Mouse (Mus musculus) MEL (cell line): Measurements from ENCODE around the gene Catsperg1.

Experiments used
- CHD2 ChIP-seq: IDR thresholded peaks from 2 replicates; pipeline ENCODE4 v1.6.1; 2011; ENCODE audit warnings: low read length, improper control_type of control experiment
- CTCF ChIP-seq, 3 experiments: IDR thresholded peaks in 2 of 3; conservative IDR thresholded peaks in 1 of 3; 2 replicates each; pipeline ENCODE4 v1.5.1; 2011 to 2012; ENCODE audit warnings: low read length in 3 of 3, low read depth in 2 of 3, mild to moderate bottlenecking in 2 of 3, improper control_type of control experiment in 1 of 3, inconsistent platforms in 1 of 3, mixed read lengths in 1 of 3, moderate library complexity in 1 of 3; ENCODE audit not compliant: control insufficient read depth in 1 of 3, insufficient read depth in 1 of 3, poor library complexity in 1 of 3, severe bottlenecking in 1 of 3
- E2F4 ChIP-seq: IDR thresholded peaks from 2 replicates; pipeline ENCODE4 v1.6.1; 2011; ENCODE audit warnings: low read depth, low read length, improper control_type of control experiment, borderline replicate concordance
- EP300 ChIP-seq, 2 experiments: IDR thresholded peaks; 2 replicates each; pipeline ENCODE4 v1.6.1; 2011; ENCODE audit warnings: improper control_type of control experiment in 2 of 2, low read length in 2 of 2, low read depth in 1 of 2, mild to moderate bottlenecking in 1 of 2
- GATA1 ChIP-seq: IDR thresholded peaks from 2 replicates; pipeline ENCODE4 v1.6.1; 2011; ENCODE audit warnings: low read depth, low read length, improper control_type of control experiment
- MAX ChIP-seq: IDR thresholded peaks from 2 replicates; pipeline ENCODE4 v1.6.1; 2011; ENCODE audit warnings: low read length, improper control_type of control experiment
- POLR2A ChIP-seq, 2 experiments: IDR thresholded peaks; 2 replicates each; pipeline ENCODE4 v1.6.1; 2011 to 2012; ENCODE audit warnings: low read length in 2 of 2, mild to moderate bottlenecking in 2 of 2, control low read depth in 1 of 2, improper control_type of control experiment in 1 of 2, low read depth in 1 of 2, moderate library complexity in 1 of 2; ENCODE audit not compliant: control insufficient read depth in 1 of 2, insufficient read depth in 1 of 2, poor library complexity in 1 of 2
- SMC3 ChIP-seq: IDR thresholded peaks from 2 replicates; pipeline ENCODE4 v1.6.1; 2011; ENCODE audit warnings: low read depth, low read length, improper control_type of control experiment
- ZNF384 ChIP-seq: IDR thresholded peaks from 2 replicates; pipeline ENCODE4 v1.6.1; 2012; ENCODE audit warnings: low read depth, mild to moderate bottlenecking, inconsistent platforms, low read length, improper control_type of control experiment

DNA sequence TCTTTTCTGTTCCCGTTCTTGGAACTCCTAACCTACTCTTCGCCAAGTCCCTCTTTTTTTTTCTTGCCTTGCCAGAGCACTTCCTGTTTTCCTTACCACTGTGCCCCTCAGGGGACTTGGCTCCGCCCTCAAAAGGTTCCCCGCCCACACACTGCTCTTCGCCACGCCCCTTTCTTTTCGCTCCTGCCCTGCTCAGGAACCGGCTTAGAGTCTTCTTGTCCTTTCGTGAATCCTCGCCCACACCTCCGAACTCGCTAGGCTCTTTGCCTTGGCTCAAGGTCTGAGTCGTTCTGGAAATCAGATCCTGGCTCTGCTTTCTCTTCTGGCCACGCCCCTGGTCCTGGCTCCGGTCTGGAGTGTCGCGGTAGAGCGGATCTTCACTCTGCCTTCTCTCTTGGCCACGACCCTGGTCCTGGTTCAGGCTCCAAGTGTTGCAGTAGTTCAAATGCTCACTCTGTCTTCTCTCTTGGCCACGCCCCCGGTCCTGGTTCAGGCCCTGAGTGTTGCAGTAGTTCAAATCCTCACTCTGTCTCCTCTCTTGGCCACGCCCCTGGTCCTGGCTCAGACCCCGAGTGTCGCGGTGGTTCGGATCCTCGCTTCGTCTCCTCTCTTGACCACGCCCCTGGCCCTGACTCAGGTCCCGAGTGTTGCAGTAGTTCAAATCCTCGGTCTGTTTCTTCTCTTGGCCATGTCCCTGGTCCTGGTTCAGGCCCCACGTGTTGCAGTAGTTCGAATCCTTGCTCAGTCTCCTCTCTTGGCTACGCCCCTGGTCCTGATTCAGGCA, 2.2 kb downstream of the Catsperg1 start:
- TF ChIP-seq ZNF384: peak; percentile 93
- no peak for TF ChIP-seq EP300 (IDR thresholded peaks at IDR 0.05; ENCODE audit: low read depth in 1 of 2, low read length in 2 of 2)
- no peak for TF ChIP-seq SMC3
- TF ChIP-seq CHD2: no peak
- TF ChIP-seq MAX: peak; percentile 38; the same call in 1 of the 2 replicates
- TF ChIP-seq POLR2A (IDR thresholded peaks at IDR 0.05; ENCODE audit: control insufficient read depth in 1 of 2, insufficient read depth in 1 of 2, low read depth in 1 of 2, low read length in 2 of 2, poor library complexity in 1 of 2): no peak
- no peak for TF ChIP-seq E2F4
- no peak for TF ChIP-seq CTCF (IDR thresholded peaks at IDR 0.05 in 2 of 3, conservative IDR thresholded peaks at IDR 0.05 in 1 of 3; ENCODE audit: control insufficient read depth in 1 of 3, insufficient read depth in 1 of 3, low read depth in 2 of 3, low read length in 3 of 3, poor library complexity in 1 of 3, severe bottlenecking in 1 of 3)
- no peak for TF ChIP-seq GATA1
